Mouse (Mus musculus): ENCODE measurements at regions not wholly inside any gene's neighbourhood (a gene's known extent, or its start where the extent isn't known, plus 50 kb on each side); places are given as distances from the start of the nearest gene placed in this dataset.

GRCm38 (mm10) chr2:170294657-170295056 lies 133.0 kb downstream of the Bcas1 start:
- Histone ChIP-seq H3K9me3 (no peaks in the 10 kb centered on the region), H3K4me1 (peaks cover 26% of the 10 kb centered on the region), H3K36me3 (no peaks in the 10 kb centered on the region), H3K4me2 (no peak overlapping the region), H3K27ac (no peak overlapping the region), H3K27me3 (no peaks in the 10 kb centered on the region), H3K4me3 (no peak overlapping the region), H3K9ac (no peak overlapping the region)
- WGBS: 88% methylated on average over 12 of the region's 12 CpGs
- no peak for ATAC-seq (ENCODE audit: insufficient number of reproducible peaks, insufficient read depth, low FRiP score, low TSS enrichment, low read depth)

GRCm38 (mm10) chr2:170291841-170292655 lies 135.6 kb downstream of the Bcas1 start:
- no peaks in the 10 kb centered on the region for H3K9me3 ChIP-seq
- H3K4me1 ChIP-seq: peaks cover 45% of the 10 kb centered on the region
- H3K4me3 ChIP-seq: no peak overlapping the region
- WGBS: 14% methylated on average over 6 of the region's 6 CpGs
- no peak for ATAC-seq (ENCODE audit: insufficient number of reproducible peaks, insufficient read depth, low FRiP score, low TSS enrichment, low read depth)
- H3K9ac ChIP-seq: no peak overlapping the region
- peak overlapping the region; percentile 72 for H3K27ac ChIP-seq
- H3K27me3 ChIP-seq: no peaks in the 10 kb centered on the region
- no peaks in the 10 kb centered on the region for H3K36me3 ChIP-seq
- H3K4me2 ChIP-seq: peak overlapping the region; percentile 5; the same call in 1 of the 2 replicates

GRCm38 (mm10) chr2:170289378-170289960 lies 138.2 kb downstream of the Bcas1 start:
- H3K9me3 ChIP-seq: no peaks in the 10 kb centered on the region
- no peak overlapping the region for H3K4me3 ChIP-seq
- peaks cover 54% of the 10 kb centered on the region for H3K4me1 ChIP-seq
- H3K4me2 ChIP-seq: no peak overlapping the region
- H3K9ac ChIP-seq: no peak overlapping the region
- WGBS: 76% methylated on average over 9 of the region's 9 CpGs
- ATAC-seq (ENCODE audit: insufficient number of reproducible peaks, insufficient read depth, low FRiP score, low TSS enrichment, low read depth): no peak
- H3K27ac ChIP-seq: no peak overlapping the region
- H3K27me3 ChIP-seq: no peaks in the 10 kb centered on the region
- H3K36me3 ChIP-seq: no peaks in the 10 kb centered on the region

- no peaks in the 10 kb centered on the region for H3K9me3 ChIP-seq
- no peak overlapping the region for H3K9ac ChIP-seq
Measured at GRCm38 (mm10) chr2:170288787-170289186, 138.9 kb downstream of the Bcas1 start.

GRCm38 (mm10) chr2:170288196-170288595 lies 139.4 kb downstream of the Bcas1 start:
- Histone ChIP-seq H3K9ac (peak overlapping the region; percentile 55; the same call in 1 of the 2 replicates), H3K9me3 (no peaks in the 10 kb centered on the region), H3K4me3 (peak overlapping the region; percentile 18), H3K27me3 (no peaks in the 10 kb centered on the region), H3K4me1 (peaks cover 54% of the 10 kb centered on the region), H3K27ac (peak overlapping the region; percentile 63), H3K36me3 (no peaks in the 10 kb centered on the region), H3K4me2 (peak overlapping the region; percentile 79)
- no peak for ATAC-seq (ENCODE audit: insufficient number of reproducible peaks, insufficient read depth, low FRiP score, low TSS enrichment, low read depth)
- 13% methylated on average over 11 of the region's 11 CpGs for WGBS

More at GRCm38 (mm10) chr2:170288787-170289186, 138.9 kb downstream of the Bcas1 start:
- no peaks in the 10 kb centered on the region for H3K27me3 ChIP-seq
- H3K4me2 ChIP-seq: 0 out of 2 replicates have a peak overlapping the region, but pooled peaks have one; percentile 79
- WGBS: 80% methylated on average over 7 of the region's 7 CpGs
- peaks cover 54% of the 10 kb centered on the region for H3K4me1 ChIP-seq
- H3K27ac ChIP-seq: peak overlapping the region; percentile 63
- no peak for ATAC-seq (ENCODE audit: insufficient number of reproducible peaks, insufficient read depth, low FRiP score, low TSS enrichment, low read depth)
- H3K4me3 ChIP-seq: no peak overlapping the region
- H3K36me3 ChIP-seq: no peaks in the 10 kb centered on the region

GRCm38 (mm10) chr2:170287301-170287885 lies 139.5 kb upstream of the Zfp217 start:
- peak overlapping the region; percentile 79 for H3K27ac ChIP-seq
- H3K4me1 ChIP-seq: peaks cover 49% of the 10 kb centered on the region
- no peaks in the 10 kb centered on the region for H3K9me3 ChIP-seq
- H3K4me2 ChIP-seq: peak overlapping the region; percentile 79
- H3K4me3 ChIP-seq: peak overlapping the region; percentile 42
- H3K36me3 ChIP-seq: no peaks in the 10 kb centered on the region
- peak overlapping the region; percentile 71 for H3K9ac ChIP-seq
- no peak for ATAC-seq (ENCODE audit: insufficient number of reproducible peaks, insufficient read depth, low FRiP score, low TSS enrichment, low read depth)
- under 1% methylated on average over 27 of the region's 27 CpGs for WGBS
- no peaks in the 10 kb centered on the region for H3K27me3 ChIP-seq

- Histone ChIP-seq H3K27ac (peak overlapping the region; percentile 79), H3K4me1 (peaks cover 42% of the 10 kb centered on the region), H3K4me2 (peak overlapping the region; percentile 79), H3K4me3 (peak overlapping the region; percentile 42), H3K9me3 (no peaks in the 10 kb centered on the region), H3K9ac (peak overlapping the region; percentile 71), H3K36me3 (no peaks in the 10 kb centered on the region), H3K27me3 (no peaks in the 10 kb centered on the region)
- no peak for ATAC-seq (ENCODE audit: insufficient number of reproducible peaks, insufficient read depth, low FRiP score, low TSS enrichment, low read depth)
- 8% methylated on average over 8 of the region's 8 CpGs for WGBS
Measured at GRCm38 (mm10) chr2:170286773-170287172, 138.9 kb upstream of the Zfp217 start.

GRCm38 (mm10) chr2:170282463-170282862 lies 134.6 kb upstream of the Zfp217 start:
- no peak overlapping the region for H3K27ac ChIP-seq
- no peak overlapping the region for H3K9ac ChIP-seq
- H3K36me3 ChIP-seq: no peaks in the 10 kb centered on the region
- ATAC-seq (ENCODE audit: insufficient number of reproducible peaks, insufficient read depth, low FRiP score, low TSS enrichment, low read depth): no peak
- no peak overlapping the region for H3K4me3 ChIP-seq
- H3K27me3 ChIP-seq: no peaks in the 10 kb centered on the region
- H3K4me2 ChIP-seq: no peak overlapping the region
- WGBS: 65% methylated on average over 6 of the region's 6 CpGs
- no peaks in the 10 kb centered on the region for H3K9me3 ChIP-seq
- H3K4me1 ChIP-seq: peaks cover 18% of the 10 kb centered on the region

GRCm38 (mm10) chr2:170281311-170282008 lies 133.6 kb upstream of the Zfp217 start:
- Histone ChIP-seq H3K36me3 (no peaks in the 10 kb centered on the region), H3K4me1 (peaks cover 14% of the 10 kb centered on the region), H3K27ac (no peak overlapping the region), H3K4me2 (no peak overlapping the region), H3K4me3 (no peak overlapping the region), H3K9me3 (no peaks in the 10 kb centered on the region), H3K9ac (no peak overlapping the region), H3K27me3 (no peaks in the 10 kb centered on the region)
- ATAC-seq (ENCODE audit: insufficient number of reproducible peaks, insufficient read depth, low FRiP score, low TSS enrichment, low read depth): no peak
- WGBS: 80% methylated on average over 6 of the region's 6 CpGs

GRCm38 (mm10) chr2:170280733-170281132 lies 132.8 kb upstream of the Zfp217 start:
- Histone ChIP-seq H3K27me3 (no peaks in the 10 kb centered on the region), H3K36me3 (no peaks in the 10 kb centered on the region), H3K27ac (no peak overlapping the region), H3K9me3 (no peaks in the 10 kb centered on the region), H3K4me1 (peaks cover 12% of the 10 kb centered on the region), H3K4me3 (no peak overlapping the region), H3K4me2 (no peak overlapping the region), H3K9ac (no peak overlapping the region)
- 68% methylated on average over 6 of the region's 6 CpGs for WGBS
- no peak for ATAC-seq (ENCODE audit: insufficient number of reproducible peaks, insufficient read depth, low FRiP score, low TSS enrichment, low read depth)

GRCm38 (mm10) chr2:170277896-170278295 lies 130.0 kb upstream of the Zfp217 start:
- no peak overlapping the region for H3K4me3 ChIP-seq
- H3K4me1 ChIP-seq: peaks cover 15% of the 10 kb centered on the region
- no peak overlapping the region for H3K9ac ChIP-seq
- 49% methylated on average over 8 of the region's 8 CpGs for WGBS
- ATAC-seq (ENCODE audit: insufficient number of reproducible peaks, insufficient read depth, low FRiP score, low TSS enrichment, low read depth): no peak
- no peak overlapping the region for H3K27ac ChIP-seq
- no peaks in the 10 kb centered on the region for H3K27me3 ChIP-seq
- H3K36me3 ChIP-seq: no peaks in the 10 kb centered on the region
- no peaks in the 10 kb centered on the region for H3K9me3 ChIP-seq
- H3K4me2 ChIP-seq: no peak overlapping the region

Data from embryonic facial prominence, embryonic 13.5 days (tissue).